Comparison of ENCODE assay signal across 9 mouse cellular contexts in genomic region chr15:99614753-99615152, GRCm38 (mm10). TPM values are rescaled to one million over a fixed set of nuclear protein-coding genes. Genes with fewer than 3 reads are reported as not detected.
DNase-seq lines count a peak whose midpoint lies in the region; ATAC-seq and TF ChIP-seq lines count a peak whose summit lies in the region.
"Had no signal": no experiment of that assay in that cellular context is flagged by ENCODE, and none has a peak within 500 bp of the region (broad histone marks: within the 10 kb centered on the region; RNA-seq: fewer than 3 reads in every experiment).

No protein-coding gene starts in this region.

- peak; percentile 52 for ATAC-seq in hindbrain, postnatal 0 days
- ATAC-seq in granulocyte monocyte progenitor cell, adult 5-6 weeks (replicated peaks; ENCODE audit: poor library complexity, severe bottlenecking): no peak

- no peaks in the 10 kb centered on the region for H3K27me3 ChIP-seq in hindbrain, postnatal 0 days (ENCODE audit: insufficient read depth, low read length)

- peak overlapping the region; percentile 16; the same call in 1 of the 2 replicates for H3K27ac ChIP-seq in hindbrain, postnatal 0 days
- peak overlapping the region; percentile 9 for H3K27ac ChIP-seq in olfactory bulb, adult 2 months (ENCODE audit: insufficient read depth, low read depth, low read length)
- H3K27ac ChIP-seq: macrophage had no signal

- DNase-seq in adrenal gland, postnatal 14 days: peak; percentile 24
- DNase-seq in adrenal gland, adult 18-20 months (ENCODE audit: low spot score in 2 of 2): no peak
- peak; percentile 40 for DNase-seq in ovary, postnatal 14 days (ENCODE audit: low spot score)
- no peak for DNase-seq in ovary, adult 18-20 months (ENCODE audit: low spot score)
- peak; percentile 72 for DNase-seq in hindbrain, postnatal 0 days (ENCODE audit: low spot score)
- DNase-seq in cerebellum, postnatal 36 days: no peak

- no peak overlapping the region for H3K4me3 ChIP-seq in hindbrain, postnatal 0 days (ENCODE audit: low read length)
- no peak overlapping the region for H3K4me3 ChIP-seq in olfactory bulb, adult 2 months (ENCODE audit: insufficient read depth, low read depth, low read length)

- no peaks in the 10 kb centered on the region for H3K9me3 ChIP-seq in hindbrain, postnatal 0 days (ENCODE audit: low read length)

- H3K36me3 ChIP-seq in hindbrain, postnatal 0 days (ENCODE audit: insufficient read depth, low read length): no peaks in the 10 kb centered on the region

- TF ChIP-seq CTCF in hindbrain, postnatal 0 days (IDR thresholded peaks at IDR 0.05; ENCODE audit: low read depth): no peak
- TF ChIP-seq CTCF in olfactory bulb, adult 2 months (IDR thresholded peaks at IDR 0.05; ENCODE audit: insufficient read depth, low read depth, low read length): no peak

- H3K9ac ChIP-seq in hindbrain, postnatal 0 days (replicated peaks; ENCODE audit: low read length): no peak overlapping the region

- peak overlapping the region; percentile 36 for H3K4me2 ChIP-seq in hindbrain, postnatal 0 days (ENCODE audit: low read depth, low read length)

- WGBS in hindbrain, postnatal 0 days: 4% methylated on average over 12 of the region's 12 CpGs
- under 1% methylated on average over 12 of the region's 12 CpGs for WGBS in olfactory bulb, adult 2 months

- TF ChIP-seq POLR2A in olfactory bulb, adult 2 months (IDR thresholded peaks at IDR 0.05; ENCODE audit: insufficient read depth, low read depth, low read length): no peak

- peaks cover 14% of the 10 kb centered on the region; the same call in 1 of the 2 replicates for H3K4me1 ChIP-seq in hindbrain, postnatal 0 days (ENCODE audit: insufficient read depth, low read length)
- H3K4me1 ChIP-seq in olfactory bulb, adult 2 months (ENCODE audit: control insufficient read depth, insufficient read depth, low read length): peaks cover 34% of the 10 kb centered on the region

RNA-seq across cellular contexts. Expression of gene Aqp6, which starts 13.6 kb away (rescaled TPM):
- not detected in 2 replicates for total RNA-seq in adrenal gland, postnatal 14 days (2021)
- total RNA-seq in adrenal gland, adult 18-20 months (2021): not detected
- total RNA-seq in hindbrain, postnatal 0 days (2014; rRNA removed): 0.14 and 0.26 TPM in 2 replicates
- polyA plus RNA-seq in hindbrain, postnatal 0 days (2015; fragmentation: Nextera tagmentation; extraction: Ambion mirVana): 0.33 and 0.50 TPM in 2 replicates
- polyA plus RNA-seq in olfactory bulb, adult 2 months (2012; ENCODE audit: insufficient read depth, insufficient read length, low replicate concordance, missing spikeins): not detected in 2 replicates
- total RNA-seq in granulocyte monocyte progenitor cell, adult 5-6 weeks (2014; fragmentation: Nextera tagmentation): not detected in 2 replicates
- total RNA-seq in granulocyte monocyte progenitor cell, adult 5-6 weeks (2017): not detected in 2 replicates
- polyA plus RNA-seq: macrophage had no signal

RNA-seq across cellular contexts. Expression of gene Aqp5, which starts 24.2 kb away (rescaled TPM):
- total RNA-seq in adrenal gland, postnatal 14 days (2021): 2.1 and 2.3 TPM in 2 replicates
- 1 to 10 TPM; 1.2 to 2.1 TPM for total RNA-seq in adrenal gland, adult 18-20 months (2021)
- total RNA-seq in hindbrain, postnatal 0 days (2014; rRNA removed): 3.8 and 5.5 TPM in 2 replicates
- polyA plus RNA-seq in hindbrain, postnatal 0 days (2015; fragmentation: Nextera tagmentation; extraction: Ambion mirVana): 1.1 TPM in 2 replicates
- not detected in 2 replicates for polyA plus RNA-seq in olfactory bulb, adult 2 months (2012; ENCODE audit: insufficient read depth, insufficient read length, low replicate concordance, missing spikeins)
- not detected in 2 replicates for total RNA-seq in granulocyte monocyte progenitor cell, adult 5-6 weeks (2014; fragmentation: Nextera tagmentation)
- not detected in 2 replicates for total RNA-seq in granulocyte monocyte progenitor cell, adult 5-6 weeks (2017)
- polyA plus RNA-seq: macrophage had no signal

RNA-seq across cellular contexts. Expression of gene Aqp2, which starts 35.9 kb away (rescaled TPM):
- 1.4 and 1.7 TPM in 2 replicates for total RNA-seq in adrenal gland, postnatal 14 days (2021)
- total RNA-seq in adrenal gland, adult 18-20 months (2021): 1 to 10 TPM; 1.4 to 2.5 TPM
- not detected in 2 replicates for total RNA-seq in hindbrain, postnatal 0 days (2014; rRNA removed)
- polyA plus RNA-seq in hindbrain, postnatal 0 days (2015; fragmentation: Nextera tagmentation; extraction: Ambion mirVana): 0.10 TPM in 1 of 2 replicates, not detected in the other
- not detected in 2 replicates for polyA plus RNA-seq in olfactory bulb, adult 2 months (2012; ENCODE audit: insufficient read depth, insufficient read length, low replicate concordance, missing spikeins)
- not detected in 2 replicates for total RNA-seq in granulocyte monocyte progenitor cell, adult 5-6 weeks (2014; fragmentation: Nextera tagmentation)
- total RNA-seq in granulocyte monocyte progenitor cell, adult 5-6 weeks (2017): not detected in 2 replicates
- polyA plus RNA-seq: macrophage had no signal

RNA-seq across cellular contexts. Expression of gene Racgap1, which starts 36.7 kb away (rescaled TPM):
- 25.3 and 28.5 TPM in 2 replicates for total RNA-seq in adrenal gland, postnatal 14 days (2021)
- 1 to 10 TPM; 3.1 to 3.3 TPM for total RNA-seq in adrenal gland, adult 18-20 months (2021)
- 46.4 and 49.1 TPM in 2 replicates for total RNA-seq in hindbrain, postnatal 0 days (2014; rRNA removed)
- 49.7 and 52.0 TPM in 2 replicates for polyA plus RNA-seq in hindbrain, postnatal 0 days (2015; fragmentation: Nextera tagmentation; extraction: Ambion mirVana)
- polyA plus RNA-seq in olfactory bulb, adult 2 months (2012; ENCODE audit: insufficient read depth, insufficient read length, low replicate concordance, missing spikeins): not detected in 2 replicates
- total RNA-seq in granulocyte monocyte progenitor cell, adult 5-6 weeks (2014; fragmentation: Nextera tagmentation): 47.0 and 75.5 TPM in 2 replicates
- 76.4 and 80.0 TPM in 2 replicates for total RNA-seq in granulocyte monocyte progenitor cell, adult 5-6 weeks (2017)

RNA-seq across cellular contexts. Expression of gene Asic1, which starts 55.4 kb away (rescaled TPM):
- 0.70 and 0.75 TPM in 2 replicates for total RNA-seq in adrenal gland, postnatal 14 days (2021)
- under 1 TPM; 0.50 to 0.70 TPM for total RNA-seq in adrenal gland, adult 18-20 months (2021)
- 127 and 143 TPM in 2 replicates for total RNA-seq in hindbrain, postnatal 0 days (2014; rRNA removed)
- polyA plus RNA-seq in hindbrain, postnatal 0 days (2015; fragmentation: Nextera tagmentation; extraction: Ambion mirVana): 32.0 and 37.1 TPM in 2 replicates
- not detected in 2 replicates for polyA plus RNA-seq in olfactory bulb, adult 2 months (2012; ENCODE audit: insufficient read depth, insufficient read length, low replicate concordance, missing spikeins)
- not detected in 2 replicates for total RNA-seq in granulocyte monocyte progenitor cell, adult 5-6 weeks (2014; fragmentation: Nextera tagmentation)
- not detected in 2 replicates for total RNA-seq in granulocyte monocyte progenitor cell, adult 5-6 weeks (2017)

Comparison
In these comparisons a context has a peak if more than half of its experiments do, and no peak if none do; other contexts are left out.
1. DNase-seq: peak in adrenal gland, postnatal 14 days (single experiment), ovary, postnatal 14 days (single experiment) and hindbrain, postnatal 0 days (single experiment); none in adrenal gland, adult 18-20 months (0 of 2), ovary, adult 18-20 months (single experiment) and cerebellum, postnatal 36 days (0 of 2).